ENCODE assay signal across 9 mouse cellular contexts in the genomic region with DNA sequence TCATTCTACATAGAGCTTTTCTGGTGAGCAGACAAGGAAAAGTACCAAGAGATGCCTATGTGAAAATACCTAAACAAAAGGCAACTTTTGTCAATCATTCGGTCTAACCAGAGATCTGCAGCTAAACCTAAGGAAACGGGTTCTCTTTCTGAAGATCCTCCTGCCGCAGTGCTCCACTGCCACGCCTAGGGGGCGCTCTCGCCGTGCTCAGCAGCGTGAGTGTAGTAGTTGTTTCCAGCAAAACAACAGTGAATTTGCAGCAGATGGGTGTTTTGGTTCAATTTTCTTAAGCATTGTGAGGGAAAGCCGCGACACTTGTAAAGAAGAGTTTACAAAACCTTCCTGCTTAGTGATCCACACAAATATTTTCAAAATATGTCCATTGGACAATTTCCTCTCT.
A peak's percentile ranks its signal among the peaks of the same experiment; 100 is the strongest.
DNase-seq lines count a peak whose midpoint lies in the region; ATAC-seq and TF ChIP-seq lines count a peak whose summit lies in the region.
"Had no signal": no experiment of that assay in that cellular context is flagged by ENCODE, and none has a peak within 500 bp of the region (broad histone marks: within the 10 kb centered on the region; RNA-seq: fewer than 3 reads in every experiment).

No protein-coding gene starts in this region.

- WGBS in kidney, postnatal 0 days = 13% methylated on average over 10 of the region's 10 CpGs
- WGBS in kidney, embryonic 15.5 days = 13% methylated on average over 10 of the region's 10 CpGs
- 6% methylated on average over 10 of the region's 10 CpGs for WGBS in forebrain, embryonic 14.5 days

- no peaks in the 10 kb centered on the region for H3K4me1 ChIP-seq in kidney, postnatal 0 days (replicated peaks; ENCODE audit: insufficient read depth, low read length)
- no peaks in the 10 kb centered on the region for H3K4me1 ChIP-seq in kidney, embryonic 15.5 days
- H3K4me1 ChIP-seq in forebrain, embryonic 14.5 days (ENCODE audit: control insufficient read depth, insufficient read depth, low read length) = no peaks in the 10 kb centered on the region
- H3K4me1 ChIP-seq: embryonic facial prominence, embryonic 15.5 days had no signal

- H3K4me2 ChIP-seq in kidney, postnatal 0 days (ENCODE audit: low read length) = no peak overlapping the region
- no peak overlapping the region for H3K4me2 ChIP-seq in kidney, embryonic 15.5 days
- H3K4me2 ChIP-seq in forebrain, embryonic 14.5 days (ENCODE audit: low read length) = peak overlapping the region; percentile 34
- H3K4me2 ChIP-seq: embryonic facial prominence, embryonic 15.5 days had no signal

- no peak overlapping the region for H3K9ac ChIP-seq in kidney, postnatal 0 days (ENCODE audit: low read depth, low read length)
- H3K9ac ChIP-seq in kidney, embryonic 15.5 days = no peak overlapping the region
- H3K9ac ChIP-seq in forebrain, embryonic 14.5 days (ENCODE audit: low read length) = no peak overlapping the region; the same call in 1 of the 2 replicates
- H3K9ac ChIP-seq: embryonic facial prominence, embryonic 15.5 days had no signal

- TF ChIP-seq CTCF in kidney, postnatal 0 days (IDR thresholded peaks at IDR 0.05; ENCODE audit: low read depth) = peak; percentile 78
- peak; percentile 99 for TF ChIP-seq CTCF in layer of hippocampus, adult 2 months (conservative IDR thresholded peaks at IDR 0.05)

- no peak overlapping the region for H3K27ac ChIP-seq in kidney, postnatal 0 days
- H3K27ac ChIP-seq in kidney, embryonic 15.5 days = no peak overlapping the region
- no peak overlapping the region for H3K27ac ChIP-seq in forebrain, embryonic 14.5 days (ENCODE audit: low read depth, low read length)
- peak overlapping the region; percentile 23; the same call in 1 of the 2 replicates for H3K27ac ChIP-seq in layer of hippocampus, adult 2 months
- H3K27ac ChIP-seq: embryonic facial prominence, embryonic 15.5 days had no signal

- DNase-seq in kidney, postnatal 0 days (ENCODE audit: low spot score) = peak; percentile 53
- peak; percentile 28 for DNase-seq in brain, embryonic 18.5 days (ENCODE audit: low read depth, low spot score)
- DNase-seq in forebrain, embryonic 14.5 days (ENCODE audit: low spot score) = peak; percentile 85
- DNase-seq in layer of hippocampus, adult 2 months (ENCODE audit: low spot score in 2 of 2) = peak; percentile 59 to 88
- DNase-seq in lung, postnatal 10 days = peak; percentile 27
- DNase-seq in right cerebral cortex, adult 2 months (ENCODE audit: low spot score in 2 of 2) = peak; percentile 85 to 88

- no peak overlapping the region for H3K4me3 ChIP-seq in kidney, postnatal 0 days (replicated peaks; ENCODE audit: low read depth, low read length)
- H3K4me3 ChIP-seq in kidney, embryonic 15.5 days (replicated peaks) = no peak overlapping the region
- no peak overlapping the region for H3K4me3 ChIP-seq in forebrain, embryonic 14.5 days (ENCODE audit: low read depth, low read length)
- peak overlapping the region; percentile 41 for H3K4me3 ChIP-seq in layer of hippocampus, adult 2 months
- H3K4me3 ChIP-seq: embryonic facial prominence, embryonic 15.5 days had no signal

- no peak for ATAC-seq in kidney, postnatal 0 days (replicated peaks; ENCODE audit: low FRiP score, low read depth)
- ATAC-seq in kidney, embryonic 15.5 days (replicated peaks; ENCODE audit: low FRiP score) = no peak
- ATAC-seq in forebrain, embryonic 14.5 days = peak; percentile 70
- ATAC-seq in inflammation-experienced regulatory T-cells, adult 6 months = no peak

- no peaks in the 10 kb centered on the region for H3K9me3 ChIP-seq in kidney, postnatal 0 days (replicated peaks; ENCODE audit: low read length)
- no peaks in the 10 kb centered on the region for H3K9me3 ChIP-seq in kidney, embryonic 15.5 days (replicated peaks)
- no peaks in the 10 kb centered on the region for H3K9me3 ChIP-seq in forebrain, embryonic 14.5 days (replicated peaks; ENCODE audit: control insufficient read depth, low read length)
- H3K9me3 ChIP-seq: embryonic facial prominence, embryonic 15.5 days had no signal

- H3K36me3 ChIP-seq in kidney, postnatal 0 days (ENCODE audit: insufficient read depth, low read length) = no peaks in the 10 kb centered on the region
- H3K36me3 ChIP-seq in kidney, embryonic 15.5 days = no peaks in the 10 kb centered on the region
- no peaks in the 10 kb centered on the region for H3K36me3 ChIP-seq in forebrain, embryonic 14.5 days (ENCODE audit: control insufficient read depth, insufficient read depth, low read length)
- H3K36me3 ChIP-seq: embryonic facial prominence, embryonic 15.5 days had no signal

- H3K27me3 ChIP-seq in kidney, postnatal 0 days (ENCODE audit: insufficient read depth, low read length) = no peaks in the 10 kb centered on the region
- peaks cover 25% of the 10 kb centered on the region; the same call in 1 of the 2 replicates for H3K27me3 ChIP-seq in kidney, embryonic 15.5 days
- H3K27me3 ChIP-seq in forebrain, embryonic 14.5 days (replicated peaks; ENCODE audit: control insufficient read depth, insufficient read depth, low read length) = no peaks in the 10 kb centered on the region
- H3K27me3 ChIP-seq: embryonic facial prominence, embryonic 15.5 days had no signal

Comparison
In these comparisons a context has a peak if more than half of its experiments do, and no peak if none do; other contexts are left out.
1. DNase-seq: peak in every context shown above with its lines; median percentile 86 in right cerebral cortex, adult 2 months; 85 in forebrain, embryonic 14.5 days; 74 in layer of hippocampus, adult 2 months; 53 in kidney, postnatal 0 days; 28 in brain, embryonic 18.5 days; 27 in lung, postnatal 10 days.